Mouse (Mus musculus): ENCODE data around the gene Tff2.
A peak's percentile ranks its signal among the peaks of the same experiment; 100 is the strongest.

Tff2 gene

GRCm38 (mm10) chr17:31136291-31136690 is 7.8 kb downstream of the Tff2 start:
- no peak for DNase-seq (ENCODE audit: low spot score in 2 of 2)

DNA sequence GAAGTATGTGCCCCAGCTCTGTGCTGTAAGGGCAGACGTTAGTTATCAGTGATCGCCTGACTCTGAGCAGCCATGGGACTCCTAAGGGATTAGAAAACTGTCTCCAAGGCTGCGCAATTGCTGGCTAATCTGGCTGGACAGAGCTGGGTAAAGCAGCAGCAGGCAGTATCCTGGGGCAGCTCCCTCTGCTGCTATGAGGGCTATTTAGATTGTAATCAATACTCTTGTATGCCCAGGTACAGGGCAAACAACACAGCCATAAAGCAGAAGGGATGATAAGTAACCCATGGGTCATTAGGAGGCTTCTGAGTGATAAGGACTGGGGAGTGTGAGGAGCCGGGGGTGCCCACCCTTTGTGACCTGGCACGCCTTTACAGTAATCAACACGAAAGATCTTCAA is 9.2 kb downstream of the Tff2 start:
- DNase-seq (ENCODE audit: low spot score in 2 of 2), result no peak

DNA sequence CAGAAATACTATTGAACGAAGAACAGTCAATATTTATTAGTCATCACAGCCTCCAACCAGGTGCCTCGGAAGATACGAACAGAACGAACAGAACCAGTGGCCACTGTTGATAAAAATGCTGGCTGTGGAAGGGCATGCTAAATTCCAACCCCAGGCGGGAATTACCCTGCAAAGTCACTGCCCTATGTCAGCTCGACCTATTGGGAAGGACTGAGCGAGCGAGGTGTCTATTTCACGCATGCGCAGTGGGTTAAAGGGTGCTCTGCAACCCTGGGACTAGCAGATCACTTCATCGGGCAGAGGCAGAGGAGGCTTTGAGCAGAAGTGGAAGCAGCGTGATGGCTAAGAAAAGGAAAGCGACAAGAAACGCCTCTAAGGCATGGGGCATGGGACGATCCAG is 10.3 kb downstream of the Tff2 start:
- no peak for DNase-seq (ENCODE audit: low spot score in 2 of 2)

- DNase-seq (ENCODE audit: low spot score in 2 of 2), result no peak
These were observed 12.7 kb downstream of the Tff2 start for GRCm38 (mm10) chr17:31131269-31131821.

DNA sequence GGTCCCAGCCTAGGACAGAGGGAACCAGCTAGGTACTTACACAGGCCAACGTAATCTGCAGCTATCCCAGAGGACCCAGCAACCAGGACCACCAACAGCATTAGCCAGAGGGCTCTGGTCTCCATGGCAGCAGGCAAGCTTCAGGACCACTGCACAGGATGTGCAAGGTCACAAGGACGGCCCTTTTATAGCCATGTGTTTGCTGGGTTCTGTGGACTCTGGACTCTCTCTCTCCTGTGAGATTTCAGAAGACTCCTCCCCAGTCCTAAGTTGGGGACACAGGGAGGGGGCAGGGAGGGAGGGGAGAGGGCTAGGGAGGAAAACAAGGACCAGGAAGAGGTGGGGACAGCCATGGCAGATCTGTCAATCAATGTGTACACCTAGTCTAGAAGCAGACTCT is 14.6 kb downstream of the Tff2 start, which contains the start of gene Tff3:
TSS of gene Tff3 (minus strand) at position 195 of the 400 bp plus-strand sequence.
- no peak for DNase-seq (ENCODE audit: low spot score in 2 of 2)

GRCm38 (mm10) chr17:31128708-31129318 is 15.3 kb downstream of the Tff2 start:
- DNase-seq (ENCODE audit: low spot score in 2 of 2), result no peak

- no peak for DNase-seq (ENCODE audit: low spot score in 2 of 2)
These were observed 18.4 kb downstream of the Tff2 start for GRCm38 (mm10) chr17:31125548-31126266.

GRCm38 (mm10) chr17:31121975-31122374 is 22.1 kb downstream of the Tff2 start:
- no peak for DNase-seq (ENCODE audit: low spot score in 2 of 2)

DNA sequence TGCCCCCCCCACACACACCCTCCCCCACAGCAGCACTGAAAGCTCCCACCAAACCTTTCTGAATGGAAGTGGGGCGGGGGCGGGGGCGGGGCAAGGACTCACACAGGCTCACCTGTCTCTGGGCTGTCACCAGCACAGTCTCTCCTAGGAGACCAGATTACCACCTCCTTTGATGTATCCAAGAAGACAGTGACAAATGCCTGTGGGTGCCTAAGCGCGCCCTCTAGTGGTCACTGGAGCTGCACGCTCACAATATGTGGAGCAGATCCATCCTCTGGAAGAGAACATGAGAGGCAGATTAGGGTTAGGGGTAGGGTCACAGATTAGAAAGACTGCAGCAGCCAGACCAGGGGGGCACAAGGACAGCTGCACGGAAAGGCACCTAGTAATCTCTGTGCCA is 24.7 kb downstream of the Tff2 start:
- DNase-seq (ENCODE audit: low spot score in 2 of 2), result peak; percentile 39 to 75

- DNase-seq (ENCODE audit: low spot score in 2 of 2), result no peak
These were observed 26.1 kb downstream of the Tff2 start for GRCm38 (mm10) chr17:31117946-31118345.

DNA sequence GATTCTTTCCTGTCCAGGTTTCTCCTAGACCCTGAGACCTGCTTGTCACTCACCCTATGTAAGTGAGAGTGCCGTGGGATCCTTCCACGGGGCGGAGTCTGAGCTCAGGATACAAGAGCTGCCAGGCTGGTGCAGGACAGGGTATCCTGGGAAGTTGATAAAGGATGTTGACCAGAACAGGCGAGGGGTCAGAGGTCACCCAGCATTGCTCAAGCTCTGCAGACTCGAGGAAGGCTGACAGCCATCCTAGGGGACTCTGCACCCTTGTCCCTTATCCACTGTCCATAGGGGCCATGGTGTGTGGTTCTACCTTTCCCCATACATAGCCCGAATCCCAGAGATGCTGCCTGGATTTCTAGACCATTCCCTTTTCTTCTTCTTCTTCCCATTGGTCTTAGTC is 28.0 kb downstream of the Tff2 start:
- no peak for DNase-seq (ENCODE audit: low spot score in 2 of 2)

GRCm38 (mm10) chr17:31113191-31113856 is 30.8 kb downstream of the Tff2 start:
- DNase-seq (ENCODE audit: low spot score in 2 of 2), result no peak

DNA sequence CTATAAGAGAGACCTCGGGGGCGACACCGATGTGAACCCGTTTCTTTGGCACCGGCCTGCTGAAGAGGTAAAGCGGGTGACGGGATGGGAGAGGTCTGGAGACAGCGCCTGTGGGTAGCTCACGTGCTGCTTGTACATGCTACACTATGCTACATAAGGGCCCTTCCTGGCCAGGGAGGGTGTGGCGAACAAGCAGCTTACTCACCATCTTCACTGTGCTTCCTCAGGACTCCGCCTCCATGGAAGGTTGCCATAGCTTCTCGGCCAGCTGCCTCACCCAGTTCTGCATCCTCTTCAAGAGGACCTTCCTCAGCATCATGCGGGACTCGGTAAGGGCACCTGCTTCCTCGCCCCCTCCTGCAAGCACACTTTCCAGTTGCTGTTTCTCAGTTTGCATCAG is 35.7 kb downstream of the Tff2 start:
- DNase-seq (ENCODE audit: low spot score in 2 of 2), result no peak

DNA sequence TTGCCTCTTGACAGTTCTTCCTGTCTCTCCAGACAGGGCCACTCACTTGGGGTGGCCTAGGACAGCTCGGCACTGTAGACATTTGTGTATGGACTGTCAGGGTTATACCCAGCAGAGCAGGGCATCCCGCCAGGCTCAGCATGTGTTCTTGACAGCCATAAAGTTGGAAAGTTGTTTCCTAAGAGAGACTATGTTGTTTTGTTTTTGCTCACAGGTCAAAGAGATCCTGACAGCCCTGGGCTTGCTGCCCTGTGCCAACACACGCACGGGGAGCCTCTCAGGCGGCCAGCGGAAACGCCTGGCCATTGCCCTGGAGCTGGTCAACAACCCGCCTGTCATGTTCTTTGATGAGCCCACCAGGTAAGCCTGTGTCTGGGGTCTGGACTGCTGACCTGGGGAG is 40.3 kb downstream of the Tff2 start:
- no peak for DNase-seq (ENCODE audit: low spot score in 2 of 2)

- no peak for DNase-seq (ENCODE audit: low spot score in 2 of 2)
These were observed 41.0 kb downstream of the Tff2 start for GRCm38 (mm10) chr17:31103007-31103570.

- DNase-seq (ENCODE audit: low spot score in 2 of 2), result no peak
These were observed 45.3 kb downstream of the Tff2 start for GRCm38 (mm10) chr17:31098788-31099187.

DNA sequence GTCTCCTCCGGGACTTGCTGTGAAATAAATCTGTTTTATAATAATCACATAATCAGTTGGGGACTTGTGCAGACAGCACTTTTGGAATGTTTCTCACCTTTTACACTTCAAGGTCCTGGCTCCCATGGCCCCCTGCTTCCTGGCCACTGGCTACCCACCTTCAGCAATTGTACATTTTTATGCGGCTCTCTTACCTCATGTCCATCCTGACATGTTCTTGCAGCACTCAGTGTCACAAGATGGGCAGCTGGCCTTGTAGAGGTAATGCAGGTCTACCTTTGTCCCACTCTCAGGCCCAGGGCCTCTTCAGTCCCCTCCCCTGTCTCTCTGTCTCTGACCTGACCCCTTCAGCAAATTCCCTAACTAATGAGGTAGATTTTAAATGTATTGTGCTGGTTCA is 47.2 kb downstream of the Tff2 start:
- DNase-seq (ENCODE audit: low spot score in 2 of 2), result no peak

GRCm38 (mm10) chr17:31095570-31095969 is 48.5 kb downstream of the Tff2 start:
- no peak for DNase-seq (ENCODE audit: low spot score in 2 of 2)

DNA sequence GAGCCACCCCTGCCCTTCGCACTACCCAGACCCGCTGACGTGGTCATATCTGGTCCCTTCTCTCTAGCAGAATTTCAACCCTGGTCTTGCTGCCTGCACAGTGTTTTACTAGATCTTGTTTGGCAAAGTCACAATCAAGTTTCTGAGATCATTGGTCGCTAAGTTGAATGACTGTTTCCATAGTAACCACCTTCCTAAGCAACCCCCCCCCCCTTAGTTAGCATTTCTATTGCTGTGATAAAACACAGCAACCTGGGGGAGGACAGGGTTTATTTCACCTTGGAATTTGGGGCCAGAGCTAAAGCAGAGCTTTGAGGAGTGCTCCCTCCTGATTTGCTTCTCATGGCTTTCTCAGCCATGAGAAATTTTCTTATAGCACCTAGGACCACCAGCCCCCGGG is 49.3 kb downstream of the Tff2 start:
- DNase-seq (ENCODE audit: low spot score in 2 of 2), result no peak

Measured in urinary bladder, postnatal 4 days (tissue).